Mouse (Mus musculus) MEL (cell line): ENCODE measurements around the gene Tshr. TPM values are rescaled to one million over a fixed set of nuclear protein-coding genes. Genes with fewer than 3 reads are reported as not detected.

Experiments used
- DNase-seq: peaks from one replicate; pipeline ENCODE4 v3.0.0; 2011; ENCODE audit warnings: low read depth, low spot score
- H3K27ac ChIP-seq: 2 replicates; pipeline ENCODE4 v1.5.1; 2012; ENCODE audit warnings: low read depth, mild to moderate bottlenecking, control low read depth, low read length, moderate library complexity; ENCODE audit not compliant: control insufficient read depth
- H3K27me3 ChIP-seq, 2 experiments: fragments of 150-350 bp in 1 of 2; sonication (generic) in 1 of 2; 2 replicates each; pipeline ENCODE4 v1.6.1; 2012; ENCODE audit warnings: low read length in 2 of 2, mild to moderate bottlenecking in 2 of 2, improper control_type of control experiment in 1 of 2, moderate library complexity in 1 of 2; ENCODE audit not compliant: insufficient read depth in 2 of 2, control insufficient read depth in 1 of 2
- H3K36me3 ChIP-seq, 2 experiments: 2 replicates each; pipeline ENCODE4 v1.6.1; 2012 to 2014; ENCODE audit warnings: low read length in 2 of 2, improper control_type of control experiment in 1 of 2, inconsistent platforms in 1 of 2, mild to moderate bottlenecking in 1 of 2; ENCODE audit not compliant: insufficient read depth in 2 of 2, control insufficient read depth in 1 of 2
- H3K4me1 ChIP-seq, 2 experiments: fragments of 150-350 bp in 1 of 2; sonication (generic) in 1 of 2; 2 replicates each; pipeline ENCODE4 v1.6.1; 2012; ENCODE audit warnings: low read length in 2 of 2, improper control_type of control experiment in 1 of 2, mild to moderate bottlenecking in 1 of 2; ENCODE audit not compliant: insufficient read depth in 2 of 2, control insufficient read depth in 1 of 2
- H3K4me3 ChIP-seq, 2 experiments: fragments of 150-350 bp in 1 of 2; sonication (generic) in 1 of 2; 2 replicates each; pipeline ENCODE4 v1.5.1; 2012; ENCODE audit warnings: low read depth in 2 of 2, low read length in 2 of 2, mild to moderate bottlenecking in 2 of 2, moderate library complexity in 2 of 2, control low read depth in 1 of 2, improper control_type of control experiment in 1 of 2; ENCODE audit not compliant: control insufficient read depth in 1 of 2, insufficient read depth in 1 of 2
- H3K79me2 ChIP-seq: 2 replicates; pipeline ENCODE4 v1.6.1; 2012; ENCODE audit warnings: mild to moderate bottlenecking, low read length, moderate library complexity; ENCODE audit not compliant: control insufficient read depth, poor library complexity, insufficient read depth
- H3K9ac ChIP-seq: 2 replicates; pipeline ENCODE4 v1.6.1; 2012; ENCODE audit warnings: low read depth, mild to moderate bottlenecking, control low read depth, low read length, moderate library complexity; ENCODE audit not compliant: control insufficient read depth, poor library complexity, severe bottlenecking
- H3K9me3 ChIP-seq: fragments of 150-350 bp; sonication (generic); replicated peaks from 2 replicates; pipeline ENCODE4 v1.6.1; 2012; ENCODE audit warnings: mild to moderate bottlenecking, low read length, improper control_type of control experiment, moderate library complexity; ENCODE audit not compliant: insufficient read depth
- BHLHE40 ChIP-seq: IDR thresholded peaks from 2 replicates; pipeline ENCODE4 v1.6.1; 2012; ENCODE audit warnings: low read depth, mild to moderate bottlenecking, inconsistent platforms, low read length, improper control_type of control experiment, borderline replicate concordance
- CHD2 ChIP-seq: IDR thresholded peaks from 2 replicates; pipeline ENCODE4 v1.6.1; 2011; ENCODE audit warnings: low read length, improper control_type of control experiment
- CTCF ChIP-seq, 3 experiments: IDR thresholded peaks in 2 of 3; conservative IDR thresholded peaks in 1 of 3; 2 replicates each; pipeline ENCODE4 v1.5.1; 2011 to 2012; ENCODE audit warnings: low read length in 3 of 3, low read depth in 2 of 3, mild to moderate bottlenecking in 2 of 3, improper control_type of control experiment in 1 of 3, inconsistent platforms in 1 of 3, mixed read lengths in 1 of 3, moderate library complexity in 1 of 3; ENCODE audit not compliant: control insufficient read depth in 1 of 3, insufficient read depth in 1 of 3, poor library complexity in 1 of 3, severe bottlenecking in 1 of 3
- E2F4 ChIP-seq: IDR thresholded peaks from 2 replicates; pipeline ENCODE4 v1.6.1; 2011; ENCODE audit warnings: low read depth, low read length, improper control_type of control experiment, borderline replicate concordance
- ETS1 ChIP-seq: IDR thresholded peaks from 2 replicates; pipeline ENCODE4 v1.6.1; 2012; ENCODE audit warnings: low read depth, mild to moderate bottlenecking, inconsistent platforms, low read length, improper control_type of control experiment, moderate library complexity
- GATA1 ChIP-seq: IDR thresholded peaks from 2 replicates; pipeline ENCODE4 v1.6.1; 2011; ENCODE audit warnings: low read depth, low read length, improper control_type of control experiment
- HCFC1 ChIP-seq: IDR thresholded peaks from 2 replicates; pipeline ENCODE4 v1.6.1; 2012; ENCODE audit warnings: low read depth, mild to moderate bottlenecking, inconsistent platforms, low read length, improper control_type of control experiment, moderate library complexity
- JUND ChIP-seq: IDR thresholded peaks from 2 replicates; pipeline ENCODE4 v1.6.1; 2011; ENCODE audit warnings: low read depth, mild to moderate bottlenecking, improper control_type of control experiment, low read length
- MAFK ChIP-seq: IDR thresholded peaks from 2 replicates; pipeline ENCODE4 v1.6.1; 2011; ENCODE audit warnings: low read depth, mild to moderate bottlenecking, low read length, improper control_type of control experiment, borderline replicate concordance
- MAX ChIP-seq: IDR thresholded peaks from 2 replicates; pipeline ENCODE4 v1.6.1; 2011; ENCODE audit warnings: low read length, improper control_type of control experiment
- MAZ ChIP-seq: IDR thresholded peaks from 2 replicates; pipeline ENCODE4 v1.6.1; 2012; ENCODE audit warnings: low read depth, mild to moderate bottlenecking, inconsistent platforms, low read length, improper control_type of control experiment
- MEF2A ChIP-seq: IDR thresholded peaks from 2 replicates; pipeline ENCODE4 v1.6.1; 2014; ENCODE audit warnings: low read depth, mild to moderate bottlenecking, inconsistent platforms, low read length, improper control_type of control experiment; ENCODE audit not compliant: poor library complexity, insufficient replicate concordance, severe bottlenecking; ENCODE audit errors: extremely low read depth
- MXI1 ChIP-seq: IDR thresholded peaks from 2 replicates; pipeline ENCODE4 v1.6.1; 2011; ENCODE audit warnings: mild to moderate bottlenecking, low read depth, low read length, improper control_type of control experiment
- MYC ChIP-seq: IDR thresholded peaks from 2 replicates; pipeline ENCODE4 v1.6.1; 2011; ENCODE audit warnings: low read depth, mild to moderate bottlenecking, low read length, improper control_type of control experiment, moderate library complexity
- NELFE ChIP-seq: IDR thresholded peaks from 2 replicates; pipeline ENCODE4 v1.6.1; 2011; ENCODE audit warnings: low read depth, low read length, improper control_type of control experiment
- NRF1 ChIP-seq: IDR thresholded peaks from 2 replicates; pipeline ENCODE4 v1.6.1; 2014; ENCODE audit warnings: low read depth, mild to moderate bottlenecking, inconsistent platforms, low read length, improper control_type of control experiment, moderate library complexity; ENCODE audit not compliant: poor library complexity, insufficient read depth, severe bottlenecking
- POLR2A ChIP-seq, 2 experiments: IDR thresholded peaks; 2 replicates each; pipeline ENCODE4 v1.6.1; 2011 to 2012; ENCODE audit warnings: low read length in 2 of 2, mild to moderate bottlenecking in 2 of 2, control low read depth in 1 of 2, improper control_type of control experiment in 1 of 2, low read depth in 1 of 2, moderate library complexity in 1 of 2; ENCODE audit not compliant: control insufficient read depth in 1 of 2, insufficient read depth in 1 of 2, poor library complexity in 1 of 2
- POLR2AphosphoS2 ChIP-seq: IDR thresholded peaks from 2 replicates; pipeline ENCODE4 v1.6.1; 2011; ENCODE audit warnings: low read length, improper control_type of control experiment
- POLR2AphosphoS5 ChIP-seq: IDR thresholded peaks from 2 replicates; pipeline ENCODE4 v1.6.1; 2012; ENCODE audit warnings: low read depth, borderline replicate concordance, mild to moderate bottlenecking, inconsistent platforms, low read length, moderate library complexity, mixed read lengths
- RCOR1 ChIP-seq: IDR thresholded peaks from 2 replicates; pipeline ENCODE4 v1.6.1; 2012; ENCODE audit warnings: low read depth, mild to moderate bottlenecking, inconsistent platforms, low read length, improper control_type of control experiment
- SIN3A ChIP-seq: IDR thresholded peaks from 2 replicates; pipeline ENCODE4 v1.6.1; 2012; ENCODE audit warnings: low read length, improper control_type of control experiment, inconsistent platforms
- TAL1 ChIP-seq: IDR thresholded peaks from 2 replicates; pipeline ENCODE4 v1.6.1; 2012; ENCODE audit warnings: mild to moderate bottlenecking, inconsistent platforms, low read length, moderate library complexity, mixed read lengths
- TBP ChIP-seq: IDR thresholded peaks from 2 replicates; pipeline ENCODE4 v1.8.0; 2011; ENCODE audit warnings: low read depth, low read length, improper control_type of control experiment
- ZMIZ1 ChIP-seq: IDR thresholded peaks from 2 replicates; pipeline ENCODE4 v1.6.1; 2012; ENCODE audit warnings: low read depth, mild to moderate bottlenecking, inconsistent platforms, low read length, improper control_type of control experiment, moderate library complexity
- ZNF384 ChIP-seq: IDR thresholded peaks from 2 replicates; pipeline ENCODE4 v1.6.1; 2012; ENCODE audit warnings: low read depth, mild to moderate bottlenecking, inconsistent platforms, low read length, improper control_type of control experiment
- polyA plus RNA-seq, 2 experiments: library from polyadenylated mRNA; stranded (reverse) in 1 of 2; unstranded in 1 of 2; fragments of >175 nt in 1 of 2; fragments of >200 nt in 1 of 2; gene quantifications; 2 replicates each; pipeline versions ENCODE4 v1.2.1 to v1.2.4; 2012; ENCODE audit warnings: low replicate concordance in 2 of 2, low read depth in 1 of 2; ENCODE audit not compliant: insufficient read length in 2 of 2, insufficient read depth in 1 of 2, missing spikeins in 1 of 2
- total RNA-seq: library from RNA; depleted of rRNA; stranded (reverse); fragments of 300-350 nt; gene quantifications from 2 replicates; pipeline ENCODE4 v1.2.3, GENCODE M21; 2012

The Tshr gene
- total and polyA plus RNA-seq, 3 experiments, result not detected

- H3K4me3 ChIP-seq, result peak overlapping the region; percentile 75 to 90
- peak; percentile 89 for DNase-seq
- TF ChIP-seq ETS1 (0 out of 2 replicates have a peak, but pooled peaks have one; percentile 25), ZMIZ1 (peak; percentile 98), POLR2AphosphoS5 (peak; percentile 70; the same call in 1 of the 2 replicates), NELFE (peak; percentile 81), HCFC1 (peak; percentile 70), CTCF (IDR thresholded peaks at IDR 0.05 in 2 of 3, conservative IDR thresholded peaks at IDR 0.05 in 1 of 3; ENCODE audit: control insufficient read depth in 1 of 3, insufficient read depth in 1 of 3, low read depth in 2 of 3, low read length in 3 of 3, poor library complexity in 1 of 3, severe bottlenecking in 1 of 3) (no peak), MYC (0 out of 2 replicates have a peak, but pooled peaks have one; percentile 26), GATA1 (no peak), E2F4 (no peak), MAZ (0 out of 2 replicates have a peak, but pooled peaks have one; percentile 5), POLR2A (IDR thresholded peaks at IDR 0.05; ENCODE audit: control insufficient read depth in 1 of 2, insufficient read depth in 1 of 2, low read depth in 1 of 2, low read length in 2 of 2, poor library complexity in 1 of 2) (peak; percentile 77 to 94), ZNF384 (0 out of 2 replicates have a peak, but pooled peaks have one; percentile 33), POLR2AphosphoS2 (peak; percentile 88; the same call in 1 of the 2 replicates), MEF2A (no peak), SIN3A (peak; percentile 77), MXI1 (peak; percentile 37), TBP (peak; percentile 97)
- peaks cover 13 to 40% of the 10 kb centered on the region in 2 experiments for H3K36me3 ChIP-seq
- H3K27me3 ChIP-seq, result no peaks in the 10 kb centered on the region
- peak overlapping the region; percentile 95 for H3K9ac ChIP-seq
- H3K27ac ChIP-seq, result peak overlapping the region; percentile 99
- H3K9me3 ChIP-seq, result no peaks in the 10 kb centered on the region
- peaks cover 5 to 22% of the 10 kb centered on the region in 2 experiments for H3K4me1 ChIP-seq
- H3K79me2 ChIP-seq, result peaks cover 34% of the 10 kb centered on the region
These were observed 203.9 kb downstream of the Tshr start for GRCm38 (mm10) chr12:91588176-91588669.

GRCm38 (mm10) chr12:91588670-91589541 is 204.5 kb downstream of the Tshr start:
- H3K27ac ChIP-seq, result peak overlapping the region; percentile 99
- peaks cover 10 to 34% of the 10 kb centered on the region in 2 experiments for H3K36me3 ChIP-seq
- H3K79me2 ChIP-seq, result peaks cover 32% of the 10 kb centered on the region
- peaks cover 5 to 19% of the 10 kb centered on the region in 2 experiments for H3K4me1 ChIP-seq
- peak overlapping the region; percentile 97 for H3K9ac ChIP-seq
- H3K9me3 ChIP-seq, result no peaks in the 10 kb centered on the region
- H3K27me3 ChIP-seq, result no peaks in the 10 kb centered on the region
- peak; percentile 61 for DNase-seq
- H3K4me3 ChIP-seq, result peak overlapping the region; percentile 75 to 90
- TF ChIP-seq MAFK, result no peak
- no peak for TF ChIP-seq CHD2
- no peak; the same call in 1 of the 2 replicates for TF ChIP-seq GATA1
- TF ChIP-seq TAL1, result no peak
- TF ChIP-seq CTCF (IDR thresholded peaks at IDR 0.05 in 2 of 3, conservative IDR thresholded peaks at IDR 0.05 in 1 of 3; ENCODE audit: control insufficient read depth in 1 of 3, insufficient read depth in 1 of 3, low read depth in 2 of 3, low read length in 3 of 3, poor library complexity in 1 of 3, severe bottlenecking in 1 of 3), result no peak
- TF ChIP-seq MAZ, result peak; percentile 7; the same call in 1 of the 2 replicates
- TF ChIP-seq MXI1, result no peak
- TF ChIP-seq POLR2A (IDR thresholded peaks at IDR 0.05; ENCODE audit: control insufficient read depth in 1 of 2, insufficient read depth in 1 of 2, low read depth in 1 of 2, low read length in 2 of 2, poor library complexity in 1 of 2), result 0 out of 4 replicates have a peak, but pooled peaks of 1 of the 2 experiments have one; percentile 39
- TF ChIP-seq ZNF384, result no peak; the same call in 1 of the 2 replicates
- no peak for TF ChIP-seq ZMIZ1
- TF ChIP-seq JUND, result no peak
- no peak for TF ChIP-seq NELFE
- TF ChIP-seq TBP, result no peak
- TF ChIP-seq SIN3A, result peak; percentile 42; the same call in 1 of the 2 replicates
- no peak for TF ChIP-seq NRF1
- TF ChIP-seq BHLHE40, result no peak
- no peak for TF ChIP-seq MAX
- 0 out of 2 replicates have a peak, but pooled peaks have one; percentile 10 for TF ChIP-seq MYC
- TF ChIP-seq RCOR1, result no peak
